Mouse (Mus musculus) thymus, postnatal 14 days (tissue): ENCODE measurements around the gene Mrps17.
"Not testable (repeated sequence)": the region's sequence is repeated elsewhere in the genome, so short reads cannot be mapped to it uniquely, and the experiment has no call there.

ENCODE experiments used
- DNase-seq: peaks from one replicate; pipeline ENCODE4 v3.0.0; 2021

The Mrps17 gene

GRCm38 (mm10) chr5:129715326-129715861 lies at the start of gene Mrps17:
TSS of gene Mrps17 (plus strand) at chr5:129715497.
- DNase-seq, result peak; percentile 92

- no peak for DNase-seq
These were observed 48.9 kb upstream of the Mrps17 start for GRCm38 (mm10) chr5:129666271-129666909.

DNA sequence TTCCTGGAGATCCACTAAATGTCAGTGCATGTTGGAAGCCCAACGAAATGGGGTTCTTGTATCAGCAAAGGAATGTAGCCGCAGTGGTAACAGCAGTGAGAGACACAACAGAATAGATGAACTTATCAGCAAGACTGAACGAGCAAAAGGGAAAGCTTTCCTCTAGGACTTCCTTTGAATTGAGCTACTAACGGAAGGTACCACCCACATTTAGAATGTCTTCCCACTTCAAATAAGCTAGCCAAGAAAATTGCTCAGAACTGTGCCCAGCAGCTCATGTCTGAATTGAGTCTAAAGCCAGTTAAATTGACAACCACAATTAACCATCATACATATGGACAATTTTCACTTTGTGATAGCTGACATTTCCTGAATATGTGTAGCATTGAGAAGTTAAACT lies 47.4 kb upstream of the Mrps17 start:
- no peak for DNase-seq

GRCm38 (mm10) chr5:129669453-129670035 lies 45.8 kb upstream of the Mrps17 start:
- DNase-seq, result no peak

DNA sequence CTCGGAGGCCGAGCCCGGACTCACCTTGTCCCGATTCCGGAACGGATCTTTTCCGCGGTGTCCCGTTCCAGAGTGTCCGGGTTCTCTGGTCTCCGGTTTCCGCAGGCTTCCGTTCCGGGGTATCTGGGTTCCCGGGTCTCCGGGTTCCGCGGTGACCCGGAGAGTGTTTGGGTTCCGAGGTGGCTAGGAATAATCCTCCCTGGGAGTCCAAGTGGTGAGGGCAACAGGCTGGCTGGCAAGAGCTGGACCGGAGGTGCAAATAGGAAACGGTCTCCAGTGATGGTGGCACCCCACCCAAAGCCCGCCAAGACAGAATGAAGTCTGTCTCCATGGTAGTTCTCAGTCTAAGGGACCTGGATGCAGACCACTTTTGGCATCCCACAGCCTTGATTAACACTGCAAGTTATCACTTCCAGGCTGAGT lies 45.2 kb upstream of the Mrps17 start, which contains the start of gene Zfp11:
Zfp11 (minus strand) TSS at position 64 of the 423 bp plus-strand sequence.
- DNase-seq, result peak; percentile 67

DNA sequence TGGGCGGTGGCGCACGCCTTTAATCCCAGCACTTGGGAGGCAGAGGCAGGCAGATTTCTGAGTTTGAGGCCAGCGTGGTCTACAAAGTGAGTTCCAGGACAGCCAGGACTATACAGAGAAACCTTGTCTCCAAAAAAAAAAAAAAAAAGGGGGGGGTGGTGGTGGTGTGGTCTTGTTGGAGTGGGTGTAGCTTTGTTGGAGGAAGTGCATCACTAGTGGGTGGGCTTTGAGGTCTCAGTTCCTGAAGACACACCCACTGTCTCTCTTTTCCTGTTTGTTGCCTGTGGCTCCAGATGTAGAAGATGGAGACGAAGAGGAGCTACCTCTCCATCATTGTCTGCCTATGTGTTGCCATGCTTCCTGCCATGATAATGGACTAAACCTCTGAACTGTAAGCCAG lies 30.2 kb upstream of the Mrps17 start:
- DNase-seq, result not testable (repeated sequence)

DNA sequence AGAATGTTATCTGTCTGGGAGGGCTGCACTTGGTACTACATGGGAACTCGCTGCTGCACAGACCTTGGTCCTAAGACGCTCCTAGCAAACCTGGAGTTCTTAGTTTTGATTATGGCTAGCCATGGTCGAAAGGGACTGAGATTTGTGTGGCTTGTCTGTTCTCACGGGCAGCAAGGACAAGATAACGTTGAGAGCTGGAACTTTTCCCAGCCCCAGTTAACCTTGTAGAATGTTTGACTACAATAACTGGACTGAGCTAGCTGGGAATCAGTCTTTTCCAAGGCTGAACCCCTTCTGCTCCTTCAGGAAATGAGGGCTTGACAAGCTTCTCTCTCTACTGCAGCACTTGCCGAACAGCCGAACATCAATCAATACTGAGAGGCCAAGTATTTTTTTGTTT lies 27.7 kb upstream of the Mrps17 start:
- DNase-seq, result no peak

DNA sequence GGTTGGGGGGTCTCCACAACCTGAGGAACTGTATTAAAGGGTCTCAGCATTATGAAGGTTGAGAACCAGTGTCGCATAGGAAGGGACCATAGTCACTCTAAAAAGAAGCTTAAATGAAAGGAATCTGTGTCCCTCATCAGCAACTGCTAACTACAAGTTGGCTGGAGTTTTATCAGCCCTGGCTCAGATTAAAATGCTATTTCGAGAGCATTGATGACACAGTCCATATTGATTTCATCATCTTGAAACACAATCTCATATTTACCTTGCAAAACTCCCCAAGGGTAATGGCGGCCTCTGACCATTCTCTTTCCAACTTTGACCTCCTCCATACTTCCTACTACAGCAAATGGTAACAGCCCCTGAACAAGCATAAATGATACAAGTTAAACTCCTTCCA lies 24.8 kb upstream of the Mrps17 start:
- no peak for DNase-seq

GRCm38 (mm10) chr5:129700506-129700905 lies 14.8 kb upstream of the Mrps17 start:
- no peak for DNase-seq

DNA sequence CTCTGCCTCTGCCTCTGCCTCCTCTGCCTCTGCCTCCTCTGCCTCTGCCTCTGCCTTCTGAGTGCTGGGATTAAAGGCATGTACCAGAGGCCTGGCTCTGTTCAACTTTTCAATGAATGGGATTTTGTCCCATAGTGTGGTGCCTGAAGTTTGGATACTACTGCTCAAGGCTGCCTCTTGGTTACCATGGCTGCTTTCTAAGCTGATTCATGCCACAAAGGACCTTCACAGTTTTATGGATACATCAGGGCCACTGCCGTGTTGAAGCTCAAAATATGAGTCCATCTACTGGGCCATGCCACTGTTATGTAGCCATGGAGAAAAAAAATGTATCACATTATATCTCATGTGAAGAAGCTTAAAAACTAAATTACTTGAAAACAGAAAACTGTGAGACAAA lies 13.6 kb upstream of the Mrps17 start:
- no peak for DNase-seq

DNA sequence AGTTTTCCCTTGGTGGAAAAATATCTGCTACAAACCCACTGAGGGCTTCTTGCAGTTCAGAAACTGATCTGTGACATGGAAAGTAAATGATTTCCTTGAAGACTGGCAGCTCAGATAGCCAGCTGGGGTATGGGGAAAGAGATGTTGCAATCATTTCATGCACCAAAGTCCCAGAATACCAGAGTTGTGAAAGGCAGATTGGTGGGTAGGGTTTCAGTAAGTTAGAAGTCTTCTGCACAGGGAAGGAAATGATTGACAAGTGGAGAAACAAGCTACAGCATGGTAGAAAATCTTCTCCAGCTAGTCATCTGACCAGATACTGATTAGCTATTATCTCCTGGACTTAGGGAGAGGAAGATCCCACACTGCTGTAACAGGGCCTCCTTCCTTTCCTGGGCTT lies 11.9 kb upstream of the Mrps17 start:
- DNase-seq, result no peak

DNA sequence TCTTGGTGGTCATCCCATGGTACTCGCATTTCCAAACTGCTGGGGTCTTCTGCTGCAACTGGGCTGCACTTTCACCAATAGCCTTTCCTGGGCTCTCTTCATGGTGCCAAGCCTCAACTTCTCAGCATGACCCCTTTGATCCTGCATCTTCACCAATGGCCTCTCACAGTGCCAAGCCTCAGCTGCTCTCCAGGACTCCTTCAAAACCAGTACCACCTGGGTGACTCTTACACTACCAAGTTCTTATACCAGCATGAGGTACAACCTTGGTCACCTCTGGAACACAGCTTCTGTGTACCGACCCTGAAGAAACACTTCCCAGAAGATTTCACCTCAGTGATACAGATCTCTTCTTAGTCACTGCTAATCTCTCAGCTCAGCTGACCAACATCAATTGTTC lies 6.9 kb upstream of the Mrps17 start, which contains the start of gene Sept14:
Sept14 (minus strand) TSS at position 101 of the 400 bp plus-strand sequence.
- DNase-seq, result no peak

DNA sequence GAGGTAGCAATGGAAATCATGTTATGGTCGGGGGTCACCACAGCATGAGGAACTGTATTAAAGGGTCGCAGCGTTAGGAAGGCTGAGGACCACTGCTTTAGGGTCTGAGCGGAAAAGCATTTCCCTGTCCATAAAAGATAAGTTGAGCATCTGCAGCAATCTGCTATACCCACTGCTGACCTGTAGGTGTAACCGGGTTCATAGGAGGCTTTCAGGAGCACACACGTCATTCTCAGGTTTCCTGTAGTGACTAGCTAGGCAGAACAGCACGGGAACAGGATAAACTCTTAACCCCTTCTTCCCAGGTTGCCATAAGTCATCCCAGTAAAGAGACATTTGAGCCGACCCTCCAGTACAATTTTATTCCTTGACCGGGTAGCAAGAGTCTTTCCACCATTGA lies 1.7 kb downstream of the Mrps17 start:
- DNase-seq, result no peak

- DNase-seq, result no peak
These were observed 4.9 kb downstream of the Mrps17 start for GRCm38 (mm10) chr5:129720176-129720575.

GRCm38 (mm10) chr5:129724268-129724667 lies 9.0 kb downstream of the Mrps17 start:
- no peak for DNase-seq

- peak; percentile 93 for DNase-seq
These were observed 9.8 kb downstream of the Mrps17 start, which contains the start of gene Nipsnap2 for GRCm38 (mm10) chr5:129724834-129725773. TSS of gene Nipsnap2 (plus strand) at chr5:129725063.

DNA sequence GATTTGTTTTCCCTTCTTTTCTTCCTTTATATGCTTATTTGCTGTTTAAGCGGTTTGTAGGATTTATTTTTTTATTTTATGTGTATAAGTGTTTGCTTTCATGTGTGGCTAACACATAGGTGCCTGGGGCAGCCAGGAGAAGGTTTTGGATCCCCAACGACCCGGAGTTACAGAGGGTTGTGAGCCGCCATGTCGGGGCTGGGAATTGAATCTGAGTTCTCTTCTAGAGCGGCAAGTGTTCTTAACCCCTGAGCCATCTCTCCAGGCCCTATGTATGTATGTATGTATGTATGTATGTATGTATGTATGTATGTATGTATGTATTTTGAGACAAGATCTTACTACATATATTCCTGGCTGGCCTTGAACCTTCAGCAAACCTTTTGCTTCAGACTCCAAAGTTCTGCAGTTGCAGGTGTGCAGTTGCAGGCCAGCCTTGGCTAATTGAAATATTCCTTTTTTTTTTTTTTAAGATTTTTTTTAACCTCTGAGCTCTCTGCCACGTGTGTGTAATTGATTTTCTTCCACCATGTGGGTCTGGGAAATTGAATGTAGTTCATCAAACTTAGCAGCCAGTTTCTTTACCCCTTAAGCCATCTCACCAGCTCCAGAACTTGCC lies 10.6 kb downstream of the Mrps17 start:
- peak; percentile 35 for DNase-seq

GRCm38 (mm10) chr5:129726784-129727183 lies 11.5 kb downstream of the Mrps17 start:
- DNase-seq, result no peak

- no peak for DNase-seq
These were observed 14.0 kb downstream of the Mrps17 start for GRCm38 (mm10) chr5:129729286-129729685.

DNA sequence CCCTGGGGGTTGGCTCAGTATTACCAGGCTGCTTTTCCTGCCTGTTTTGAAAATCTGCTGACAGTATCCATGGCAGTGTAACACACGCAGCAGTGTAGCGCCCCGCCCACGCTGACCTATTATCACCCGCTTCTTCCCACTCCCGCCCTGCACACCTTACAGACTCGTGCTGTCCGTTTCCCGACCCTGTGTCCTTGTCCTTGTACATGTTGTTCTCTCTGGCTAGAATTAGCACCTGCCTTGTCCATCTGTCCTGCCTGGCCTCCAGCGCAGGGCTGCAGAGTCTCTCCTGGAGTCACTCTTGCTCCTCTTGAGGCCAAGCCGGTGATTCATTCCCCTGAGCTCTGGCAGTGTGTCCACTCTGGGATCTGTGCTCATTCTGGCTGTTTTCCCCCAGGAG lies 15.0 kb downstream of the Mrps17 start:
- DNase-seq, result no peak

DNA sequence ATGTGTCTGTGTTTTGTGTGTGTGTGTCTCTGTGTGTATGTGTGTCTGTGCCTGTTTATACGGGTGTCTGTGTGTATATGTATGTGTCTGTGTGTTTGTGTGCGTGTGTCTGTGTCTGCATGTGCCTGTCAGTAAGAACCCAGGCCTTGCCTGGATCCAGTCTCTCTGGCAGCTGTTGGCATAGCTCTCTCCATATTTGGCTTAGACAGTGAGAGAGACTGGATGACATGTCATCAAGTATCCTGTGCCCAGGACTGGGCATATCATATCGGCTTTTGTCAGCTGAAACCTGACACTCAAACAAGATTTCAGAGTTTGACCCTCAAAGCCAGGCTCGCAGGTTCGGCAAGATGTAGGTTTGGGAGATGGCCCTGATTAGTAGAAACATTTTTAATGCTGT lies 15.7 kb downstream of the Mrps17 start:
- DNase-seq, result no peak

GRCm38 (mm10) chr5:129740976-129741375 lies 25.7 kb downstream of the Mrps17 start:
- peak; percentile 45 for DNase-seq
